ENCODE assay signal across 25 mouse cellular contexts in the genomic region with DNA sequence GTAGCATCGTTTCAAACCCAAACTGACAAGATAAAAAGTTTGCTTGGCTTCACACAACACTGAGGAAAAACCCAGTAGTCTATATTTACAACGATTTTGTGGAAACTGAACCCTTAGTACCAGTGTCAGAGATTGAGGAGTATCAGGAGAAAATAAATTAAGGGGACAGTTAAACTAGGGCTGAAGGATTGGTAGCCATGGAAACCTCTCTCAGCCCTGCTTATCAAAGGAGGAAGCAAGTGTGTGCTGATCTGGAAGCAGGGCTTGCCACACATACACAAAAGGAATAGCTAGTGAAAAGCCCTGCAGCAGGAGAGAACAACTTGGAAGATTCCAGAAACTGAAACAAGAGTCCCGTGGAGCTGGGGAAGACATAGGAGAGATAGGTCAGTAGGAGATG.
A peak's percentile ranks its signal among the peaks of the same experiment; 100 is the strongest.
DNase-seq lines count a peak whose midpoint lies in the region; ATAC-seq lines count a peak whose summit lies in the region.
"Had no signal": no experiment of that assay in that cellular context is flagged by ENCODE, and none has a peak within 500 bp of the region (broad histone marks: within the 10 kb centered on the region; RNA-seq: fewer than 3 reads in every experiment).

No protein-coding gene starts in this region.

- WGBS in midbrain, embryonic 14.5 days: 48% methylated on average over 3 of the region's 3 CpGs
- 56% methylated on average over 3 of the region's 3 CpGs for WGBS in midbrain, embryonic 10.5 days

- H3K4me1 ChIP-seq in midbrain, embryonic 14.5 days (ENCODE audit: control insufficient read depth, insufficient read depth, low read length): no peaks in the 10 kb centered on the region
- H3K4me1 ChIP-seq in midbrain, embryonic 10.5 days: peaks cover 3% of the 10 kb centered on the region; the same call in 1 of the 2 replicates
- H3K4me1 ChIP-seq: forebrain, embryonic 15.5 days; heart, embryonic 12.5 days; heart, embryonic 15.5 days; hindbrain, embryonic 10.5 days; hindbrain, embryonic 13.5 days had no signal

- DNase-seq in midbrain, embryonic 14.5 days: peak; percentile 28
- DNase-seq in midbrain, embryonic 10.5 days (ENCODE audit: low spot score): no peak
- peak; percentile 30 for DNase-seq in 416B (ENCODE audit: low read depth)
- DNase-seq in MEL-GATA-1-ER (ENCODE audit: extremely low read depth, low read depth): peak; percentile 14
- DNase-seq in layer of hippocampus, postnatal 36 days: no peak
- DNase-seq in ovary, postnatal 14 days (ENCODE audit: low spot score): no peak
- DNase-seq: adrenal gland, adult 2 months; adrenal gland, postnatal 14 days; cerebellum, adult 11-12 months; cerebellum, adult 8-10 months; cerebellum, postnatal 10 days; cerebellum, postnatal 36 days; gastrocnemius, postnatal 25 days; heart, adult 18-20 months; heart, postnatal 10 days; heart, postnatal 36 days had no signal

- H3K9me3 ChIP-seq in midbrain, embryonic 14.5 days (ENCODE audit: control insufficient read depth, low read length): no peaks in the 10 kb centered on the region
- H3K9me3 ChIP-seq in midbrain, embryonic 10.5 days (replicated peaks): no peaks in the 10 kb centered on the region
- H3K9me3 ChIP-seq: forebrain, embryonic 12.5 days; forebrain, embryonic 15.5 days; heart, embryonic 12.5 days; heart, embryonic 15.5 days; hindbrain, embryonic 10.5 days; hindbrain, embryonic 13.5 days had no signal

- no peak overlapping the region for H3K4me2 ChIP-seq in midbrain, embryonic 14.5 days (ENCODE audit: low read length)
- H3K4me2 ChIP-seq: forebrain, embryonic 12.5 days; forebrain, embryonic 15.5 days; heart, embryonic 12.5 days; heart, embryonic 15.5 days; hindbrain, embryonic 13.5 days had no signal

- no peak overlapping the region for H3K27ac ChIP-seq in midbrain, embryonic 14.5 days (replicated peaks; ENCODE audit: low read depth, low read length)
- no peak overlapping the region for H3K27ac ChIP-seq in midbrain, embryonic 10.5 days (replicated peaks)
- H3K27ac ChIP-seq: forebrain, embryonic 12.5 days; forebrain, embryonic 15.5 days; heart, embryonic 15.5 days; hindbrain, embryonic 10.5 days; hindbrain, embryonic 13.5 days had no signal

- H3K36me3 ChIP-seq in midbrain, embryonic 14.5 days (ENCODE audit: control insufficient read depth, insufficient read depth, low read length): no peaks in the 10 kb centered on the region
- no peaks in the 10 kb centered on the region for H3K36me3 ChIP-seq in midbrain, embryonic 10.5 days
- H3K36me3 ChIP-seq: forebrain, embryonic 12.5 days; forebrain, embryonic 15.5 days; G1E; heart, embryonic 12.5 days; heart, embryonic 15.5 days; hindbrain, embryonic 10.5 days; hindbrain, embryonic 13.5 days had no signal

- H3K9ac ChIP-seq in midbrain, embryonic 14.5 days (replicated peaks; ENCODE audit: low read length): no peak overlapping the region
- H3K9ac ChIP-seq: forebrain, embryonic 12.5 days; forebrain, embryonic 15.5 days; heart, embryonic 12.5 days; heart, embryonic 15.5 days; hindbrain, embryonic 13.5 days had no signal

- ATAC-seq in midbrain, embryonic 14.5 days (ENCODE audit: low FRiP score, low TSS enrichment): no peak
- ATAC-seq: forebrain, embryonic 15.5 days; hindbrain, embryonic 16.5 days had no signal

- no peaks in the 10 kb centered on the region for H3K27me3 ChIP-seq in midbrain, embryonic 14.5 days (ENCODE audit: control insufficient read depth, insufficient read depth, low read length)
- H3K27me3 ChIP-seq in midbrain, embryonic 10.5 days (ENCODE audit: low read depth, poor library complexity, severe bottlenecking): no peaks in the 10 kb centered on the region
- H3K27me3 ChIP-seq: CH12.LX; forebrain, embryonic 12.5 days; forebrain, embryonic 15.5 days; heart, embryonic 12.5 days; heart, embryonic 15.5 days; hindbrain, embryonic 13.5 days had no signal

- H3K4me3 ChIP-seq in midbrain, embryonic 14.5 days (replicated peaks; ENCODE audit: low read depth, low read length): no peak overlapping the region
- no peak overlapping the region for H3K4me3 ChIP-seq in midbrain, embryonic 10.5 days
- H3K4me3 ChIP-seq: forebrain, embryonic 12.5 days; forebrain, embryonic 15.5 days; heart, embryonic 12.5 days; heart, embryonic 15.5 days; hindbrain, embryonic 10.5 days; hindbrain, embryonic 13.5 days had no signal

Comparison
In these comparisons a context has a peak if more than half of its experiments do, and no peak if none do; other contexts are left out.
1. DNase-seq: peak in midbrain, embryonic 14.5 days (single experiment), 416B (single experiment) and MEL-GATA-1-ER (single experiment); none in midbrain, embryonic 10.5 days (single experiment), layer of hippocampus, postnatal 36 days (0 of 2) and ovary, postnatal 14 days (single experiment).